Mouse (Mus musculus): ENCODE measurements around the gene Hist1h2bk. TPM values are rescaled to one million over a fixed set of nuclear protein-coding genes. Genes with fewer than 3 reads are reported as not detected.
A peak's percentile ranks its signal among the peaks of the same experiment; 100 is the strongest.

The Hist1h2bk gene
- total RNA-seq, 2 experiments from 2014 or later = 23.5 to 24.4 TPM

DNA sequence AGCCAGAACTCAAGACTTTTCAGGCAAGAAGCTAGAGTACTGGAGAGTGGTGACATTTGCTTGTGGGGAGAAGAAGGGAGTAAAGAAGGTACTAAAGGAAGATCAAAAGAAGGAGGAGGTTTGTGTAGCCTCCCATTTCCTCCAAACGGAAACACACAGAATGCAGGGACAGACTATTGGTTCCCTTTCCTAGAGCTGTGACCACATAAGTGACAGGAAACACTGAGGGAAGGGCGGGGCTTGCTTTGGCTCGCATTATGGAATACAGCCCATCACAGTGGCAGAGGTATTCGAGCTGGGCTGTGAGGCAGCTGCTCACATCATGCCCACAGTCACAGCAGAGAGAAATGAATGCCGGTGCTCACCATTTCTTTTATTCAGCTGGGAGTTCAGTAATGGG is 33.8 kb upstream of the Hist1h2bk start:
- TF ChIP-seq CTCF (conservative IDR thresholded peaks at IDR 0.05) = no peak
- H3K27ac ChIP-seq = no peak overlapping the region
- no peak overlapping the region for H3K4me3 ChIP-seq
- no peak for DNase-seq (ENCODE audit: low spot score in 2 of 2)

DNA sequence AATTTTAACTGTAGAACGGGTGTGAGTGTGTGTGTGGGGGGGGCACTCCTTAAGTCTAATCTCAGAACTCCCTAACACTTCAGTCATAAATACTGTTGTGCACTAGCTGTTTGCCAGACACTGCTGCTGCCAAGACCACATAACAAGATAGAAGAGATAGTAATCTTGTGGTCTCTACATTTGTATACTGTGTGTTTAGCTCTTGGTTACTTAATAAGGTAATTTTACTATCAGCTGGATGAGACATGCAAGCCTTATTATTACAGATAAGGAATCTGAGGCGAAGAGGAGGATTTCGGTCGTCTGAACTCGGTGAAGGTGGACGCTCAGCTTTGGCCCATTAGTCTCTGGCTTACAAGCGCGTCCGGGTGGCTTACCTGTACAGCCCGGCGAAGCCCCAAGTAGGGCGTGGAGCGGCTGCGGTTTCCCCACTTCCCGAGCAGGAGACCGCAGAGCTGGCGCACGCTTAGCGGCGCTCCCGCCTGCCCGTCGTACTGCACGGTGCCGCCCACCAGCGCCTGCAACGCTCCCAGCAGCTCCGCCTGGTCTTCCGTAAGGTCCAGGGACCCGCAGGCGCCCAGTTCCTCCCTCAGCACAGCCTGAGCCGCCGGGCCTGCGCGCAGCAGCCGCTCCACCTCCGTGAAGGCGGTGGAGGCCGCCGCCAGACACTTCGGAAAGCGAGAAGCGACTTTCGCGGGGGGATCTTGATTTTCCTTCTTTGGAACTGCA is 29.9 kb upstream of the Hist1h2bk start:
- Histone ChIP-seq H3K4me3 (peak overlapping the region; percentile 41), H3K27ac (no peak overlapping the region)
- TF ChIP-seq CTCF (conservative IDR thresholded peaks at IDR 0.05) = no peak
- no peak for DNase-seq (ENCODE audit: low spot score in 2 of 2)

DNA sequence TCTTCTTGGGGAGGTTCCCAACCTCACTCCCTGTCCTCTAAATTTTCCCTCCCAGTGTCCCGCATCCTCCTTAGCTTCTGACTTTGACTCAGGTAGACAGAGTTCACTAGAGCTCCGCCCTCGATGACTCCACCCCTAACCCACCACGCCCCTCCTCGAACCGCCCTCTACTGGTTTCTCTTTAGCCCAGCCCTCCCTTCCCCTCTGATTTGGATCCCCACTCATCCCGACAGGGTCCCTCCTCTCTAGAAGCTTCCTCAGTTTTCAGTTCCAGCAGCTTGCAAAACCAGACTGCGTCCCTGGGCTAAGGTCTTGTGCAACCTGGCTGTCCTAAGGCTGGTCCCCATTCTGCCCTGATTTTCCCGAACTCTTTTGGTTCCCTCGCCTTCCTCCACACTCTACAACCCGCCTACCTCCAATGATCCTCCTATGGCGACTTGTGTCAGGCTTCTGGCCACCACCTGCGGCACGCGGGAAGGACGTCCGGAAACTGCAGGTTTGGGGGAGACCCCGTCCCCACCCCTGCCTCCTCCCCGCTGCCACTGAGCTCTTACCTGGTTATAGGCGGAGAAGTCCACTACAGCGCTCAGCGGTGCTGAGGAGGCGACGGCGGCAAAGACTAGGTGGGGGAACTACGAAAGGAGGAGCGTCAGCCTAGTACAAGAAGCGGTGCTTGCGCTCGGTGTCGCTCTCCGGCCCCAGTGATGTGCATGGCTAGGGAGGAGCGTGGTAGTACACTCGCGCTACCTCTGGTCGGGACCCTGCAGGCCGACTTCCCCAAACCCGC is 29.1 kb upstream of the Hist1h2bk start:
- Histone ChIP-seq H3K27ac (no peak overlapping the region), H3K4me3 (peak overlapping the region; percentile 41)
- DNase-seq (ENCODE audit: low spot score in 2 of 2) = no peak
- TF ChIP-seq CTCF (conservative IDR thresholded peaks at IDR 0.05) = no peak

DNA sequence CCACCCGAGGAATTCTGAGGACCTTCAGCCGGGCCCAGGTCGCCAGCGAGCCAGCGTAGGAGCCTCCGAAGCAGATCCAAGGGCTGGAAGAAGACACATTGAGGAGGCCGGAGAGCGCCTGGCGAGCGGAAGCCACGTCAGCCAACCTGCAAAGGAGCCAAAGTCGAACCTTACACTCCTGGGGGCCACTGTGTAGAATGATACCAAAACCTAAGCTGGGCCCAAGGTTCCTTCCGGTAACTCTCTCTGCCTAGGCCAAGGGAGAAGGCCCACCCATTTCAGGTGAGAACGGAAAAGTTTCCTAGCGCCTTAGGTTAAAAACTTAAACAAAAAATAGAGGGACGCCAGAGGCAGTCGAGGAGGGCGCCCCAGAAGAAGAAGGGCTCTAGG is 28.6 kb upstream of the Hist1h2bk start:
- no peak for DNase-seq (ENCODE audit: low spot score in 2 of 2)

DNA sequence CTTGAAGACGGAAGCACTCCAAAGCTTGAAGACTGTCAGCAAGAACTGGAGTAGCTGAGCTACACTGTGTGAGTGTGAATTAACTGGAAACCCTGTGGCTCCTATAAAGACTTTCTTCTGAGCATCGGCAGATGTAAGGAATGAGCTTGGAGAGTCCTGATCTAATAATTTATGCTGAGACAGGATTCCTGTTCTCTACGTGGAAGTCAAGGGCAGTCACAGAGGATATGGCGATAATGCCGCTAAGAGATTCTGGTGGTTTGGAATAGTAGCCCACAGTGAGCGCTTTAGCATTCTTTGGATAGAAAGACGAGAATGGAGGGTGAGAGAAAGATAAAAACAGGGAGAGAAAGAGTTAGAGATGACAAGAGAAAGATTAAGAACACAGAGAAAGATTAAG is 27.8 kb upstream of the Hist1h2bk start:
- no peak for DNase-seq (ENCODE audit: low spot score in 2 of 2)
- no peak overlapping the region for H3K27ac ChIP-seq
- no peak overlapping the region for H3K4me3 ChIP-seq
- no peak for TF ChIP-seq CTCF (conservative IDR thresholded peaks at IDR 0.05)

More for the DNA sequence above, 28.6 kb upstream of the Hist1h2bk start:
- no peak overlapping the region for H3K27ac ChIP-seq
- TF ChIP-seq CTCF (conservative IDR thresholded peaks at IDR 0.05) = no peak
- H3K4me3 ChIP-seq = peak overlapping the region; percentile 41; the same call in 1 of the 2 replicates

DNA sequence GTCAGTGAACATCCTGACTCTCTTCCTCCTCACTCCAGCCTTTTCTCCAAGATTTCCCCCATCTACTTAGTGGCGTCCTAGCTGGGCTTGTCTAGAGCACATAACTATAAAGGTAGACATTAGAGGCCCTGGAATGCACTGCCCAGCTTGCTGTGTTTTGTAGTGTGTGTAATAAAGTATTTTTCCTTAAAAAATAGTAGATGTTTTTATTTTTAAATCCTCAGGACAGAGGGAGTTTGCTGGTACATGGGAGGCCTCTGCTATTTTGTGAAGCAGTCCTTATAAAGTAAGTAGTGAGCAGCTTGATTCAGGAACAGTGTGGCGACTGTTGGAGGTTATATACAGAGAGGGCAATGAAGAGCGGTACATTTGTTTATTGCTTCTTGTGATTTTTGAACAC is 27.0 kb upstream of the Hist1h2bk start:
- DNase-seq (ENCODE audit: low spot score in 2 of 2) = no peak
- no peak for TF ChIP-seq CTCF (conservative IDR thresholded peaks at IDR 0.05)
- Histone ChIP-seq H3K4me3 (no peak overlapping the region), H3K27ac (no peak overlapping the region)

DNA sequence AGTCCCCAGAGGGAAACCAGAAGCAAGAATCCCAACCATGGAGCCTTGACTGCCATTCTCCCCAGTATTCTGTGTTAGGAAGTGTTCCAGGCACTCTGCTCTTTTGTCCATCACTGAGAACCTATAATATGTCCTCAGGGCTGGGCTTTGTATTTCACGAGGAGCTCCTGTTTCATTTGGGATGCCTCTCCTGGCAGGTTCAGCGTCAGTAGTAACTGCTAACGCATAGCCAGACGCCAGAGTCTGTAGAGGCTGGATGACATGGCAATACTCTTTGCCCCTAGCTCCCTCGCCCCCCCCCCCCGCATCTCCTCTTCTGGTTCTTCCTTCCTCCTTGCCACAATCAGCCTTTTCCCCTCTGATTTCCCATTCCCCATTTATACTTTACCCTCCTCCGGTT is 26.0 kb upstream of the Hist1h2bk start, which contains the start of gene Prss16:
TSS of gene Prss16 (minus strand) at position 101 of the 400 bp plus-strand sequence.
- TF ChIP-seq CTCF (conservative IDR thresholded peaks at IDR 0.05) = no peak
- DNase-seq (ENCODE audit: low spot score in 2 of 2) = no peak
- Histone ChIP-seq H3K4me3 (no peak within 1 kb of the TSS), H3K27ac (no peak within 1 kb of the TSS)

DNA sequence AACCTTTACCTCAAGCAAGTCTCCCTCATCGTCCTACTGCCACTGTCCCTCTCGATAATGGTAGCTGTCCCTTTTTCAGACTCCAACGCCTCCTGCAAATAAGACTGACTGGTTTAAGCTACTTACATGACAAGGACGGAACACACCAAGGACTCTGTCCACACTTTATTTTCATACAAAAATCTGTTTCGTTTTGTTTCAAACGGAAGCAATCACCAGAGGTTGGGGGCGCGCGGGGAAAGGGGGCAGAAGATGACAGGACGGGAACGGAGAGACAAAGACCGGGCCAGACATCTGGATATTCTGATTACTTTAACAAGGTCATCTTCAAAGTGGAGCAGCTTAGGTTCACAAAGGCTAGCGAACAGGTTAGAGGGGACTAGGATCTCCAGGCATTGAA is 22.0 kb upstream of the Hist1h2bk start:
- no peak overlapping the region for H3K4me3 ChIP-seq
- TF ChIP-seq CTCF (conservative IDR thresholded peaks at IDR 0.05) = no peak
- H3K27ac ChIP-seq = no peak overlapping the region
- DNase-seq (ENCODE audit: low spot score in 2 of 2) = no peak

DNA sequence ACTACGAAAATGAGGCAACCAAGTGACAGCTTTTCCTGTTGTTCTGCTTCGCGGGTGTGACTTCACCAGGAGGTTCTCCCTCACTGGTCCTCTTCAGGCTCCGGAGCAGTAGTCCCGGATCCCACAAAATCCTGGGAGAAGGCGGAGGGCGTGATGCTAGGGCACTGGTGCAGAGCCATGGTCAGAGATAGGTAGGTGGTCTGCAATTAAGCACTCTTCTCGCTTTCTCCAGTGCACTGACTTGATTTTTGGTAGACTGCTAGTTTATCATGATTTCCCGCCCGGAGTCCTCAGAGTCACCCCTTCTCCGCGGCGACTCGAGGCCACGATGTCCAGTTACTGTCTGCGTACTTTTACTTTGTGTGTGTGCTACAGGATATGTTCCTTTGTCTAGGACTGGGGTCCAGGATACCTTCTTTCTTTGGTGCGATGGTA is 21.2 kb upstream of the Hist1h2bk start:
- no peak for TF ChIP-seq CTCF (conservative IDR thresholded peaks at IDR 0.05)
- DNase-seq (ENCODE audit: low spot score in 2 of 2) = no peak
- Histone ChIP-seq H3K4me3 (no peak overlapping the region), H3K27ac (no peak overlapping the region)

DNA sequence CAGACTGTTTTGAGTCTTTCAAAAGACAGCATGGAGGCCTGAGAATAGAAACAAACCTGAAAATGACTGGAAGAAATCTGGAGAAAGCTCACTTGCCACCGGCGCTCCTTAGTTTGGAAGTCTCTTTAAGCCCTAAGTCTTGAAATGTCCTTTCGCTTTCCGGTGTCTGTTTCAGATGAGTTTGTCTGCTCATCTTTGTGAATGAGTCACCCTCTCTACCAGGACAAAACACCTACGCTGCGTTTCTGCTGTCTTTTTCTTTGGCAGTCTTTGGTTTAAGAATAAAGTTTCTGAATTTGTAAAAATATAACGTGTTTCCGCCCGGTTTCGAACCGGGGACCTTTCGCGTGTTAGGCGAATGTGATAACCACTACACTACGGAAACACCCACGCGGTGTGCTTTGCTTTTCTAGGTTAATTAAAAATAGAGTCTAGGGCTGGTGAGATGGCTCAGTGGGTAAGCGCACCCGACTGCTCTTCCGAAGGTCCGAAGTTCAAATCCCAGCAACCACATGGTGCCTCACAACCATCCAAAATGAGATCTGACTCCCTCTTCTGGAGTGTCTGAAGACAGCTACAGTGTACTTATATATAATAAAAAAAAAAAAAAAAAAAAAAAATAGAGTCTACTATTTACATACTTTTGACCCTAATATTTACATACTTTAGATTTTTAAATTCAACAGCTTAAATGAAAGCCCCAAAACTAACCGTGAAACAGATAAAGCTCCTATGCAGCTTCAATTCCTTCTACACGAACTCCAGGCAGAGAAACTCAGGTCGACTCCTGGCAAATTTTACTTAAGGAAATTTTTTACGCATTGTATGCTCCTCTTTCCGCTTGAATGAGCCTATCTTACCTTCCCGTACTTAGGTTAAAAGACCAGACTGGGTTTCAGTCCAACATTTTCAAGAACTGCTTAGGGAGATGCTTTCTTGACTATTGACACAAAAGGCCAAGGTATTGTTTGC is 19.9 kb upstream of the Hist1h2bk start:
- peak; percentile 42 for TF ChIP-seq CTCF (conservative IDR thresholded peaks at IDR 0.05)
- Histone ChIP-seq H3K4me3 (no peak overlapping the region), H3K27ac (no peak overlapping the region)
- peak; percentile 46 to 72 for DNase-seq (ENCODE audit: low spot score in 2 of 2)

DNA sequence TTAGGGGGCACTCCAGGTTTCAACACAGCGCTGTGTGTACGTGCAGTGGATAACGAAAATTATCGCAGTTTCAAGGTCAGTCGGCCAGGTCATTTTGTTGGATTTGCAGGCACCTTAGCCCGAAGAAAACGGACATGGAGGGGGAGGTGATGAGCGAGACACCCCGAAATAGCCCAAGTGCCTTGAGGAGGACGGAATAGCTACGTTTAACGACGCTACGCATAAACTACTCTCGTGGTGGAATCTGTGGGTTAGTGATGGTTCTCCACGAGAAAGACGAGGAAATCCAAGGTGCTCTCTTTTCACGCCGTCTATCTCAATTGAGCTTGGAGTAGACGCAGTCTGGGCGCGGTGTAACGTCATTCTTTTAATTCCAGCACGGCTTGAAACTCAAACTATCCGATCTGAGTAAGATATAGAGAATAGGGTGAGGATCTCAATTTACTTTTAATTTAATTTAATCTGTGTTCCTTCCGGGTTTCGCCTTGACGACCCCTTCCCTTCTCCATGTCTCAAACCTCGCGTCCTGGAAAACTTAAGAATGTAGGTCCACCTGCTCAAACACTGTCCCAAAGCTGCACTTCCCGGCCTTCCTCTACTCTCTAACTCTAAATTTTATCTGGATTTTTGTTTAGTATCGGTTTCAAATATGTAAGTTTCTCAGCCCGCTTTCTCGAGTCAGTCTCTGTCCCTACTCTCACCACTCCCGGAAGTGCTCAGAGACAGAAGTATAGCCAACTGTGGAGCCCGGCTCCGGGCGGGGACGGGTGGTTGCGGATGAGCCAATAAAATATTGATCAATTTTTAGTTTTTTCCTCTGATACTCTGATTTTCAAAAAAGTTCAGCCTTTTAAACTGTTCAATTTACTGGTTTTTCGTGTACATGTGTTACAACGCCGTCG is 15.5 kb upstream of the Hist1h2bk start:
- H3K27ac ChIP-seq = no peak overlapping the region
- peak overlapping the region; percentile 41 for H3K4me3 ChIP-seq
- DNase-seq (ENCODE audit: low spot score in 2 of 2) = no peak
- no peak for TF ChIP-seq CTCF (conservative IDR thresholded peaks at IDR 0.05)

DNA sequence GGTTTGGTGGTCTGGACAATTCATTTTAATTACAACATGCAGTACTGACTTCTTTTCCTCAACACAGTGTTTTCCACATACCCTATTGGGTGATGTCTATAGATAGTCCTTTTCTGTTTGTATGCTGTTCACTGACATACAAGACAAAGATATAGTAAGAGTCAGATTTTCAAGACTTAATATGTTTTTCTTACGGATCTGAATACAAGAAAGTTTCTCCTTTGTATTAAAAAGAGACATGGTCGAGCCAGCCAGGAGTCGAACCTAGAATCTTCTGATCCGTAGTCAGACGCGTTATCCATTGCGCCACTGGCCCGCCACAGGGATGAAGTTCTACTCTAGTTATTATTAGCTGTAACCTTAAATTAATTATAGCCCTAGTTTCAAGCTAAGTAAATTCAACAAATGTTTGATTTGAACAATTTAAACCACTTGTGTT is 14.8 kb upstream of the Hist1h2bk start:
- H3K27ac ChIP-seq = no peak overlapping the region
- DNase-seq (ENCODE audit: low spot score in 2 of 2) = peak; percentile 38 to 53
- TF ChIP-seq CTCF (conservative IDR thresholded peaks at IDR 0.05) = no peak
- peak overlapping the region; percentile 41 for H3K4me3 ChIP-seq

Measured in layer of hippocampus, adult 2 months (tissue).